Mouse (Mus musculus) T-cell, adult 66 days (primary cell): ENCODE measurements around the gene Rhox6. TPM values are rescaled to one million over a fixed set of nuclear protein-coding genes. Genes with fewer than 3 reads are reported as not detected.

Experiments
- total RNA-seq, 2 experiments: library from RNA; stranded (reverse); gene quantifications; 3 replicates in 1 of 2; 4 replicates in 1 of 2; pipeline ENCODE4 v1.2.4; 2023

Rhox6 gene
- total RNA-seq = not detected

DNA sequence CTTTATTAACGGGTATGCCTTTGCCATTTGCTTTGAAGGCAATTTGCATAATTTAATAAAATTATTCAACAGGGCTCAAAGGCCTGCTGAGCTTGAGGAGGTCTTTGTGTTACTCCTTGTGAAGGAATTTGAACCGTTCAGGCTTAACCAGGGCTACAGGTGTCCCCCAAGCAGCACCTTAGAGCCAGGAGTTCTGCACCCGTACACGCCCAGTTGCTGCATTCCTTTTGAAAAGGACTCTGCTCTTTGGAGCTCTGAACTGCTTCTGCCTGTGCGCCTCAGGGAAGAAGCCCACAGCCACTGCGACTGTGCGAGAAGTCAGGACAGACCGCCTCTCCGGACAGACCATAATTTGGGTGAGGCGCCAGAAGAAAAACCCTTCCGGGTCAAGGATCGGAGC, at the start of gene Rhox6:
Rhox6 (plus strand) TSS at position 301 of the 400 bp plus-strand sequence.

DNA sequence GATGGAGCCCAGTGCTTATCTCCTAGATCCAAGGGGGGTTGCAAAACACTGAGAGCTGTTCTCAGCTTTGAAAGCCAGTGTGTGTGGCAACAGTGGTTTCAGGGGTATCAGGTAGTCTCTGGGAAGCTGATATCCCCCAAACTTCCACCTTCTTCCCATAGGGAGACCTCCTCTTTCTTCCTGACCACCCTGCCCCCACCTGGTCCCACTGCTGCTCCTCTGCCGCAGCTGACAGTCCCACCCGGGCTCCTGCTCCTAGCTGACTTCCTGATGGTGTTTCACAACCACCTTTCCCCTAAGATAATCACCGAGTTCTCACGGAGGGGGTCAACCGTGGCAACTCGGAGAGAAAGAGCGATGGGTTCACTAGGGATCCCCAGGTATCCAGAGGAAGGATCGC, 4.7 kb downstream of the Rhox6 start, which contains the start of gene Rhox7a:
Rhox7a (plus strand) TSS at position 301 of the 400 bp plus-strand sequence.

DNA sequence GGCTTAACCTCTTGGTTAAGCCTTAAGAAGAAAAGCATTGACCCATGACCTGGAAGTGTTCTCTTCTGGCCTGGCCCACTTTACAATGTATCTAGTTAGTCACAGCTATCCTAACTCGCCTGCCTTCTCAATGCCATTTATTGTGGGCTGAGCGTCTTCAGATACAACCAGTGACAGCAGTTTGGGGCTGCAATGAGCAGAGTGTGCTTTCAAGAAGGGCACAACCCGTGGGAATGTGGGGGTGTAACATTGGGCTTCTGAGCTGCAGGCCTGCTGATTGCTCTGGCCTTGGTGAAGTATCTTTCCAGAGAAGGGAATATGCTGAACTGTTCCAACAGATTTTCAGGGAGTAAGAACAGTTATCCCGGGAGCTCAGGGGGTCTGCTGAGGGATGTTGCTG, 52.1 kb downstream of the Rhox6 start, which contains the start of gene Rhox8:
Rhox8 (minus strand) TSS at position 101 of the 400 bp plus-strand sequence.

Other genes starting within 250 kb of the Rhox6 start
- gene Rhox3f, start 245.9 kb upstream of the Rhox6 start, total RNA-seq = not detected
- gene Rhox4f, start 219.2 kb upstream of the Rhox6 start, total RNA-seq = not detected
- gene Rhox3g, start 198.3 kb upstream of the Rhox6 start, total RNA-seq = not detected
- not detected for gene Rhox2g, start 183.4 kb upstream of the Rhox6 start, total RNA-seq
- not detected for gene Rhox4g, start 175.6 kb upstream of the Rhox6 start, total RNA-seq
- gene Rhox3h, start 158.1 kb upstream of the Rhox6 start, total RNA-seq = not detected
- not detected for gene Rhox2h, start 153.6 kb upstream of the Rhox6 start, total RNA-seq
- not detected for gene Rhox5, start 22.1 kb upstream of the Rhox6 start, total RNA-seq
- gene Rhox7a, start 4.8 kb downstream of the Rhox6 start, total RNA-seq = not detected
- gene Rhox8, start 52.0 kb downstream of the Rhox6 start, total RNA-seq = not detected
- not detected for gene Rhox7b, start 70.3 kb downstream of the Rhox6 start, total RNA-seq
- gene Rhox9, start 74.9 kb downstream of the Rhox6 start, total RNA-seq = not detected
- not detected for gene Btg1-ps1, start 191.9 kb downstream of the Rhox6 start, total RNA-seq
- gene Btg1-ps2, start 216.2 kb downstream of the Rhox6 start, total RNA-seq = not detected
- gene Rhox10, start 239.6 kb downstream of the Rhox6 start, total RNA-seq = not detected